Mouse (Mus musculus) midbrain, embryonic 13.5 days (tissue): ENCODE results near the gene Gsta3. TPM values are rescaled to one million over a fixed set of nuclear protein-coding genes. Genes with fewer than 3 reads are reported as not detected.

Experiments
- polyA plus RNA-seq: library from polyadenylated mRNA; unstranded; fragments of >200 nt; fragmentation: Nextera tagmentation; extraction: Ambion mirVana; gene quantifications from 2 replicates; pipeline ENCODE4 v1.2.1, GENCODE M21; 2015

Gene Gsta3
- polyA plus RNA-seq, 1 experiment from 2014 or later = 0.87 TPM

Other genes with a start within 250 kb of the Gsta3 start
- 2.2 and 2.5 TPM in 2 replicates for gene Tram2, start 161.4 kb upstream of the Gsta3 start, polyA plus RNA-seq
- 15.7 and 16.7 TPM in 2 replicates for gene Tmem14a, start 22.0 kb upstream of the Gsta3 start, polyA plus RNA-seq
- not detected in 2 replicates for gene Khdc1a, start 109.1 kb downstream of the Gsta3 start, polyA plus RNA-seq
- not detected in 2 replicates for gene Khdc1c, start 127.7 kb downstream of the Gsta3 start, polyA plus RNA-seq
- 0.16 TPM in 1 of 2 replicates, not detected in the other for gene Khdc1b, start 143.0 kb downstream of the Gsta3 start, polyA plus RNA-seq